Mouse (Mus musculus): Measurements from ENCODE around the gene Prss46. TPM values are rescaled to one million over a fixed set of nuclear protein-coding genes. Genes with fewer than 3 reads are reported as not detected.

Gene Prss46
- not detected in 2 replicates for polyA plus RNA-seq (2015; fragmentation: Nextera tagmentation; extraction: Ambion mirVana)

DNA sequence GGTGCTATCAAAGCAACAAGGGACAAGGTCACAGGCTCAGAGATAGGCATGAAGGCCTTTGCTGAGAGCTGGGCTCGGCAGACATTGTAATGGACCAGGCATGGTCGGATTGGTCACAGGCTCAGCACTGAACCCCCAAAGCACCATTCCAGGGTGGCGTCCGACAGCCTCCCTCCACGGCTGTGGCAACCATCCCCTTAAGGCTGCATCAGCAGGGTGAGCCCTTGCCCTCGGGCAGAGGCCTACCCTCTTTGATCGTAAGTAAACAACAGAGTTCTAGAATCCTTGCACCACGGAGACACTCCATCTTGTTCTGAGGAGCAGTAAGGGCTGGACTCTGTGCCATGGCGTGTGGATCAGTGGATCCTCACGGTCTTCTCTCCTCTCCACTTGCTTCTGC, at the start of gene Prss46:
Gene Prss46, plus strand, starts transcription at position 301 of the 400 bp plus-strand sequence.

DNA sequence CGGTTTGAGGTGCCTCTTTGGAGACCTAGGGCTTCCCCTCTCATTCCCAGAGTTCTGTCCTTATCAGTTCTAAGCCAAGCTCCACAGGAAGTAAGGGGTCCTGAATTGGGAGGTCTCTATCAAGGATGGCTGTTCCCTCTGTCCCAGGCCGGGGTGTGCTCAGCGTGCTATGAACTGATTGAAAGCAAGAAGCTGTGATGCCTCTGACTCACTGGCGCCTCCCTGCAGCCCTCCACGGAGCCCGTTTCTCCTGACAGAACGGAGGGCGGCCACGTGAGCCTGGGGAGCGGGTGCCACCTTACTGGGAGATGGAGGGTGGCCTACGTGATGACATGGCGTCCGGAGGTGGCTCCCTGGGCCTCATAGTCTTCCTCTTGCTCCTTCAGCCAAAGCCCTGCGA, 46.4 kb upstream of the Prss46 start, which contains the start of gene Prss42:
Gene Prss42, plus strand, starts transcription at position 301 of the 400 bp plus-strand sequence.

DNA sequence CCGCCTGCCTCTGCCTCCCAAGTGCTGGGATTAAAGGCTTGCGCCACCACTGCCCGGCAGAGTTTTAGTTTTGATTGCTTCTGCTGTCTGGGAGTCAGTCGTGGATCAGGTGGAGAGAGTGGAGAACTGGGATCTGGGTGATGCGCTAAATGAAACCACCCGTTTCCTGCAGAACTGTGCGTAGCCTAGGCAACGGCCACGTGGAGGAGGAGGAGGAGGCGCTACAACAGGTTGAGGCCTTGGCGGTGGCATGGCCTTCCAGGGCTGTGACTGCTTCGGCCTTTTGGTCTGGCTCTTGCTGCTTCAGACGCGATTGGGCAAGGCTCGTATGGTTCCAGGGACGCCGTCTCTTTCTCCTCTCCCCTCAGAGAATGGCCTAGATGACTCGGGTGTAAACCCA, 30.5 kb upstream of the Prss46 start, which contains the start of gene Prss44:
Gene Prss44, plus strand, starts transcription at position 206 of the 400 bp plus-strand sequence.

DNA sequence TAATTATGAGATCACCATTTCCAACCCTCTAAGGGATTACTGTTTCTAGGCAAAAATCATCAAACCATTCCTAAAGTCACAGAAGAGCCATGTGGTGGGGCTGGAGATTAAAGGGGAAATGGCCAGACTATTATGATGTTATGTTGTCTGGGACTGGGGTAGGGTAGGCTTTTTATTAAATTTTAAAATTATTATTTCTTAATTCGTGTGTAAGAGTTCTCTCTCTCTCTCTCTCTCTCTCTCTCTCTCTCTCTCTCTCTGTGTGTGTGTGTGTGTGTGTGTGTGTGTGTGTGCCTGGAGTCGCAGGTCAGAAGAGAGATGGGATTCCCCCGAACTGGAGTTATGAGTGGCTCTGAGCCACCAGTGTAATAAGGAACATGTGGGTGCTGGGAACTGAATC, 17.9 kb upstream of the Prss46 start, which contains the start of gene Prss43:
Gene Prss43, plus strand, starts transcription at position 301 of the 400 bp plus-strand sequence.

DNA sequence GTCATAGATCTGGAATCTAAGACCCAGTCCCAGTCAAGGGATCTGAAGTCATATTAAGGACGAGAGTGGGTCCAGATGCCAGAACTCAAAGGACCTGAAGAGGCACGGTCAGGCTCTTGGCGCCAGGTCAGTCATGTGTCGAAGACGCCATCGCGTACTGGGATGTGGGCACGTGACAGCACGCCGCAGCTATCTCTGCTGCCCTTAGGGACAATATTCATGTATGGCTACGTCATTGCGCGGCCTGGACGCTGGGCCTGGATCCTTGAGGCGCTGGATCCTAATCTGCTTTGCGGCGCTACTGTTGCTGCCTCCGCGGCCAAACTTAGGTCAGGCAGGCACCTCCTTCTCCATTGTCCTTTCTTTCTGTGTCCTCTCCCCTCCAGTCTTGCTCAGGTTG, 9.9 kb upstream of the Prss46 start, which contains the start of gene Prss45:
Gene Prss45, plus strand, starts transcription at position 178 of the 400 bp plus-strand sequence.

DNA sequence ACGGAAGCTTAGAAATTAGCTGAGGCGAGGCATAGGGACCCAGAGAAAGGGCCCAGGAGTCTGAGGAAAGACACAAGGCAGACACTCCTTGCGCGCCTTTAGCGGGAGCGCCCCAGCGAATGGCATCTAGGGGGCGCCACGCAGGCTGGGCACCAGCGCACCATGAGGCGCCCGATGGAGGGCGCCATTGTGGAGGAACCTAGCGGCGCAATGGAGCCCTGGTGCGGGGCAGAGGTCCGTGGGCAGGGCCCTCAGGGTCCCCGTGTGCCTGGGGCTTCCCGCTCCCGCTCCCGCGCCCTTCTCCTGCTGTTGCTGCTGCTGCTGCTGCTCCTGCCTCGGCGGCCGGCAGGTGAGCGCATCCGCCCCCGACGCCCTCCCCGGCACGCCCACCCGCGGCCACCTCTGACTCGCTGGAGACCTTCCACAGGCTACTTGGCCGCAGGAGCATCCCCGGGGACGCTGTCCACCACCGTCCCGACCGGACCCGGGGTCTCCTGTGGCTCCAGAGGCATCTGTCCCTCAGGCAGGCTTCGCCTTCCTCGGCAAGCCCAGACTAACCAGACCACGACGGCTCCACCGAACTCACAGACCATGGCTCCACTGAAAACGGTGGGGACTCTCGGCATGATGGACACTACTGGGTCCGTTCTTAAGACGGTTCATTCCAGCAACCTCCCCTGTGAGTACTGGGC, 13.6 kb downstream of the Prss46 start, which contains the start of gene Prss50:
Gene Prss50, plus strand, starts transcription at position 187 of the 692 bp plus-strand sequence.

DNA sequence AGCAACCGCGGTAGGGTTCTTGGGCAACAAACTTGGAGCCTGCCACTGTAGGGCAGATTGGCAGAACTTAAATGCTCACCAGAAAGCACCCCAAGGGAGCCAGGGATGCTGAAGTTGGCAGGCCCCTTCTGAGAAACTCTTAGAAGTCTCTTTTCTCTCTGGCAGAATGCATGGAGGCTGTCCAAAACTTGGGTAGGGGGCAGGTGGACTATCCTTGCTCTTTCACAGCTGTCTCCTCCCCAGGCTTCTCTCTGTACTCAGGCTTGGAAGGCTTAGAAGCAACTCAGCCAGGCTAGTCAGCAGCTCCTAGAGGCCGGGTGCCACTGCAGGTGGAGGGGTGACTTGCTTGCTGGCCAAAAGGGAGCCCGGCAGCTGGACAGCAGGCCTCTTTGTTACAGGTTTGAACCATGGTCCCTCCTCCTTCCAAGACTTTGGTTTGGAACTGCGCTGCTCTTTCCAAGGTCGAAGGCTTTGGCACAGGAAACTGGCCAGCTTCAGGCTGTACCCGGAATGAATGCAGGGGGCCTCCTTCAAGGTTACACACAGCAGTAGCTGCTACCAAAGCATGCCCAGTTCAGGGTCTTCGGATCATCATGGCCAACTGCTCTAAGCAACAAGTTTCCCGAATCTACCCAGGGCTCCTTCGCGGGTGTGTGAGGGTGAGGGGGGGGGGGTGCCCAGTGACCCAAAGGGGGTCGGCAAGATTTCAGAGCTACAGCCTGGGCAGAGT, 35.0 kb downstream of the Prss46 start, which contains the start of gene Als2cl:
Gene Als2cl, plus strand, starts transcription at position 680 of the 730 bp plus-strand sequence.

DNA sequence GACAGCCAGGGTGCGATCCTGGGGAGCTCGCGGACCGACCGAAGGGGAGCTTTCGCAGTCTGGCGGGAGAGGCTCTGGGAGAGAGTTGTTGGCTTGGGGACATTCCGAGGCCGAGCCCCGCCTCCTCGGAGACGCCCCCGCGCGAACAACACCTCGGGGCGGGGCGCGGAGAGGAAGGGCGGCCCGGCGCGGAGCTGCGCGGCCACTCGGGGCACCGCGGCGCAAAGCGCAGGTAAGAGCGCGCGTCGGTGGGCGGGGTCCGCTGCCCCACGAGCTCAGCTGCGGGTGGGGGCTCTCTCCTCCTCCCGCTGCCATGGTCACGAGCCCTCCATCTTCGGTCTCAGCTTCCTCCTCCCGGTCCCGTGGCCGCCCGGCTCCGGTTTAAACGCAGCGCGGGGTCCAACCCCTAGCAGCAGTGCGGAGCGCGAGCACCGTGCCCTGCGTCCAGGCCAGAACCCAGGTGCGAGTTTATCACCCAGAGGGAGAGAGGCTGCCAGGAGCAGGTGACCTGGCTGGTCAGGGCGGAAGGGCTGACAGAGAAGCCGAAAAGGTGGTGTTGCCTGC, 35.8 kb downstream of the Prss46 start, which contains the start of gene Tmie:
Gene Tmie, minus strand, starts transcription at position 116 of the 564 bp plus-strand sequence.

Other genes starting within 250 kb of the Prss46 start
- gene Nradd, start 220.1 kb upstream of the Prss46 start, polyA plus RNA-seq (2015; fragmentation: Nextera tagmentation; extraction: Ambion mirVana) = 10.1 and 10.6 TPM in 2 replicates
- 0.40 and 0.66 TPM in 2 replicates for gene Nbeal2, start 190.3 kb upstream of the Prss46 start, polyA plus RNA-seq (2015; fragmentation: Nextera tagmentation; extraction: Ambion mirVana)
- 97.7 and 106 TPM in 2 replicates for gene Ccdc12, start 188.0 kb upstream of the Prss46 start, polyA plus RNA-seq (2015; fragmentation: Nextera tagmentation; extraction: Ambion mirVana)
- 239 and 303 TPM in 2 replicates for gene Myl3, start 102.6 kb upstream of the Prss46 start, polyA plus RNA-seq (2015; fragmentation: Nextera tagmentation; extraction: Ambion mirVana)
- gene Pth1r, start 97.4 kb upstream of the Prss46 start, polyA plus RNA-seq (2015; fragmentation: Nextera tagmentation; extraction: Ambion mirVana) = 10.1 and 16.0 TPM in 2 replicates
- gene Prss42, start 46.3 kb upstream of the Prss46 start, polyA plus RNA-seq (2015; fragmentation: Nextera tagmentation; extraction: Ambion mirVana) = not detected in 2 replicates
- gene Prss44, start 30.5 kb upstream of the Prss46 start, polyA plus RNA-seq (2015; fragmentation: Nextera tagmentation; extraction: Ambion mirVana) = not detected in 2 replicates
- gene Prss43, start 17.8 kb upstream of the Prss46 start, polyA plus RNA-seq (2015; fragmentation: Nextera tagmentation; extraction: Ambion mirVana) = not detected in 2 replicates
- gene Prss45, start 9.9 kb upstream of the Prss46 start, polyA plus RNA-seq (2015; fragmentation: Nextera tagmentation; extraction: Ambion mirVana) = not detected in 2 replicates
- not detected in 2 replicates for gene Prss50, start 13.5 kb downstream of the Prss46 start, polyA plus RNA-seq (2015; fragmentation: Nextera tagmentation; extraction: Ambion mirVana)
- gene Als2cl, start 35.4 kb downstream of the Prss46 start, polyA plus RNA-seq (2015; fragmentation: Nextera tagmentation; extraction: Ambion mirVana) = 1.3 and 1.9 TPM in 2 replicates
- 0.29 and 0.50 TPM in 2 replicates for gene Tmie, start 35.6 kb downstream of the Prss46 start, polyA plus RNA-seq (2015; fragmentation: Nextera tagmentation; extraction: Ambion mirVana)
- gene Fam240a, start 72.4 kb downstream of the Prss46 start, polyA plus RNA-seq (2015; fragmentation: Nextera tagmentation; extraction: Ambion mirVana) = 0.78 and 2.8 TPM in 2 replicates
- gene Tdgf1, start 101.7 kb downstream of the Prss46 start, polyA plus RNA-seq (2015; fragmentation: Nextera tagmentation; extraction: Ambion mirVana) = not detected in 2 replicates
- 10.9 and 25.5 TPM in 2 replicates for gene Lrrc2, start 107.0 kb downstream of the Prss46 start, polyA plus RNA-seq (2015; fragmentation: Nextera tagmentation; extraction: Ambion mirVana)
- 0.26 and 0.35 TPM in 2 replicates for gene Rtp3, start 146.1 kb downstream of the Prss46 start, polyA plus RNA-seq (2015; fragmentation: Nextera tagmentation; extraction: Ambion mirVana)
- 0.45 and 2.0 TPM in 2 replicates for gene Ltf, start 174.8 kb downstream of the Prss46 start, polyA plus RNA-seq (2015; fragmentation: Nextera tagmentation; extraction: Ambion mirVana)
- gene Ccrl2, start 213.0 kb downstream of the Prss46 start, polyA plus RNA-seq (2015; fragmentation: Nextera tagmentation; extraction: Ambion mirVana) = 0.93 and 1.4 TPM in 2 replicates